Mouse (Mus musculus): ENCODE data around the gene Med27.

Med27 gene

DNA sequence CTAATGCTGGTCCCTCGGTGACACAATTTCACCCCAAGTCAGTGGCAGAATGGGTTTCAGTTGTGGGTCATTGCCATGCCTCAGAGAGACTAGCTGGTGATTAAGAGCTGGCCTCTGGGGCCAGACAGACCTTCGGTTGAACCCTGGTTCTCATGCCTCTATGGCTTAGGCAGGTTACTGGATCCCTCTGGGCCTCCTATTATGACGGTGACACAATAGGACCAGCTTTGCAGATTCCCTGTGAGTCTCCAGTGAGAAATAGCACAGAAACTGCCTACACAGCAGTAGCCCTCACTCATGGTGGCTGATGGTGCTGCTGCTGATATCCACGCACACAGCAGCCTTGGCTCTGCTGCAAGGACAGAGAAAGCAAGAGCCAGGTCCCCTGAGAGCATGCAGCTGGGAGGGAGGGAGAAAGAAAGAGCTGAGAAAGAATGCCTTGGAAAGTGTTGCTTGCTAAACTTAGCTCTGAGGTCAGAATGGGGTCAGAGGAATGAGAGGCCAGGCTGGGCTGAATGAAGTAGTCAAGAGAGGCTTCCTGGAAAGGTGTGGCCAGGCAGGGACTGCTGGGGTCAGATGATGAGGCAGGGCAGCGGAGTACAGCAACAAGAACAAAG lies 226.3 kb downstream of the Med27 start:
- DNase-seq, result no peak

DNA sequence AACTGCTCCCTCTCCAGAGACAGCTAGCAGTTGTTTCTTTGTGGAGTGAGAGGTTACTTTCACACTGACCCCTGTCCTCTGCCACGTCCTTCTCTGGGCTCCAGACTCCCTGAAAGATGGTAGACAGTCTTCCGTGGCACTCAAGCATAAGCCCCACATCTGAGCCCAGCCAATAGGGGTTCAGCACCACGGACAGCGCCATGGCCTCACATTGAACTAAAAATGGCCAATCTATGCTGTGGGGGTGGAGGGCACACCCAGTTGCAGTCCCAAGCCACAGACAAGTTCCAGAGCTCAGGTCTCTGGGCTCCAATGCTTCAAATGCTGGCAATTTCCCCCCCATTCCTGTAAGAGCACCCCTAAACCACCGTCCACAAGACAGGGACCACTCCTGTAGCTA lies 227.0 kb downstream of the Med27 start:
- peak in 1 of 2 experiments; percentile 34 for DNase-seq

- DNase-seq, result no peak
These were observed 227.6 kb downstream of the Med27 start for GRCm38 (mm10) chr2:29574187-29574586.
